Mouse (Mus musculus) CD8-positive naive resting alpha-beta T cell, adult 2 months (primary cell): Measurements from ENCODE around the gene Ifitm10.
"Not testable (repeated sequence)": the region's sequence is repeated elsewhere in the genome, so short reads cannot be mapped to it uniquely, and the experiment has no call there.

Experiments used
- DNase-seq, 2 experiments: peaks; one replicate each; pipeline ENCODE4 v3.0.0; 2022; ENCODE audit warnings: low read depth in 2 of 2, low spot score in 2 of 2

Gene Ifitm10

DNA sequence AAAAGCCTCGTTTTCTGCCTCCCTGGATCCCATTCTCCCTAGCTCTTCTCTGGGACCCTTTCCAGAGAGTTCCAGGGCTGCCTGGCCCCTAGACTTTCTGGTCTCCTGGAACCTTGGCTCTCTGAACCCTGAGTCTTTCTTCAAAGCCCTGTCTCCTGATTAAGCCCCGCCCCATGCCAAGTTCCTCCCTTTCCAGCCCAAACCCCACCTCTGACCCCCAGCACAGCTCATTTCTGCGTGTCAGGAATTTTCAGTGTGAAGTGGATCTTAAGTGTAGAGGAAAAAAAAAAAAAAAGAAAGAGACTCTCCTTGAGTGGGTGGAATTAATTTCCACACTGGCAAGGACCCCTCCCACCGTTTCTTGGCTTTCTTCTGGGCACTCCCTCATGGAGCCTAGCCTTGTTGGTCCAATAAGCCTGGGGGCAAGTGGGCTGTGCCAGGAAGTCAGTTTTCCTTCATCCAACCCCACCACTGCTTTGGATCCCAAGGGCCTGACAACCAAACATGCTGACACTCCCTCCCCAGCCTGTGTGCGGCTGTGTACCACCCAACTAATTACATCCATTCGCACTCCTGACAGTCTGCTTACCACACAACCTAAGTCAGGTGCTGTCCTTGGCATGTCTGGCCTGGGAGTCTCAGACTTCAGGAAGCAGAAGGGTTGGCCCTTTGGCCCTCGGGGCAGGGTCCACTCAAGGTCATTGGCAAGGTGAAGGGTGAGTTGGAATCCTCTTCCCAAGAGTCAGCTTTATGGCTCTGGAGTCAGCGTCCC is at the start of gene Ifitm10:
TSS of gene Ifitm10 (minus strand) at position 113 of the 772 bp plus-strand sequence.
- DNase-seq = no peak

GRCm38 (mm10) chr7:142421826-142422225 is 48.3 kb upstream of the Ifitm10 start:
- DNase-seq = no peak

DNA sequence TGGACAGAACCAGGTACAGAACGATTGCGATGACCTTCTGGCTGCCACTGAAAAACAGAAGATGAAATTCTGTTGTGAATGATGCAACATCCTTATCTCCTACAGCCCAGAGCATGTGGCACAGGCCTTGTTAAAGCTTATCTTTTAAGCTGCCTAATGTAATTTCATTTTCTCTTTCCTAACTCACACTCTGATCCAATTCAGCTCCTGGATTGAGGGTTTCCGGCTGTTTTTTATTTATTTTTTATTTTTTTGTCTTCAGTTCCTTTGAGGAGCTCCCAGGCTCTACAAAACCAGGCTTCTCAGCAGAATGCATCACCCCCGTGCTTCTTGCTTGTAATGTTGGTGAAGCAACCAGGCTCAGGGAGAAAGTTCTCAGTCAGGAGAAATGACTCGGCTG is 46.3 kb upstream of the Ifitm10 start:
- no peak for DNase-seq

- DNase-seq = no peak
Observed at GRCm38 (mm10) chr7:142418679-142419078, 45.1 kb upstream of the Ifitm10 start.

- no peak for DNase-seq
Observed at GRCm38 (mm10) chr7:142418027-142418426, 44.5 kb upstream of the Ifitm10 start.

DNA sequence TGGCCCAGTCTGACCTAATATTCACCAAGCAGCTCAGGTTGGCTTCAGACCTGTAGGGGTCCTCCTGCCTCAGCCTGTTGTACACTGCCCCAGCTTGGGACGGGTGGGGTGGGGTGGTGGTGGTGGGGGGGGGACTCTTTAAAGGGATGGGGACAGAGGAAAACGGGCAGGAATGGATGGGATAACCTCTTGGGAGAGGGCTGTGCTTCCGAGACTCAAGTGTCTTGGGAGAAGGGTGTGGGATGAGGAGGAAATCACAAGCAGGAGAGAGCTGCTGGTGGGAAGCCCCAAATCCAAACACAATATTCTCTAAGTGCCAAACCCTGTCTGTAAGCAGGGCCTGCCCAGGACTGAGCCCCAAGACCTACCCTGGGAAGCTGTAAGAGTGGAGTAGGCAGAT is 42.7 kb upstream of the Ifitm10 start:
- DNase-seq = no peak

- DNase-seq = no peak
Observed at GRCm38 (mm10) chr7:142415314-142415713, 41.8 kb upstream of the Ifitm10 start.

GRCm38 (mm10) chr7:142413285-142413684 is 39.7 kb upstream of the Ifitm10 start:
- no peak for DNase-seq

DNA sequence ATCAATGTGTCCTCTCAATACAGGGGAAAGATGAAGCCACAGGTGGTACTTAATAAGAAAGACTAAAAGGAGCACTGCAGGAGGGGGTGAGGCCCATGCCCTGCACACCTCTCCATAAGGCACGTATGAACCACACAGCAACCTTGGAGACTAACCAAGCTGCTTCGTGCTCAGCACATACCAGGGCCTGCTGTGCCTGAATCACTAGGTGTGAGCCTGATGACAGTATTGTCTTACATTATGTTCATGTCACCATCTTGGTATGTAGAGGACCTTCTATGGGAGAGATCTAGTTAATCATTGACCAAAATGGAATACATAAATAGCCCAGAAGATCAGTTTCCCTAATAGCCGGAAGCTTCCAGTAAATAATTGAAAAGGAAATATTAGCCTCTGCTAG is 36.0 kb upstream of the Ifitm10 start:
- DNase-seq = no peak

GRCm38 (mm10) chr7:142408686-142409085 is 35.1 kb upstream of the Ifitm10 start:
- no peak for DNase-seq

DNA sequence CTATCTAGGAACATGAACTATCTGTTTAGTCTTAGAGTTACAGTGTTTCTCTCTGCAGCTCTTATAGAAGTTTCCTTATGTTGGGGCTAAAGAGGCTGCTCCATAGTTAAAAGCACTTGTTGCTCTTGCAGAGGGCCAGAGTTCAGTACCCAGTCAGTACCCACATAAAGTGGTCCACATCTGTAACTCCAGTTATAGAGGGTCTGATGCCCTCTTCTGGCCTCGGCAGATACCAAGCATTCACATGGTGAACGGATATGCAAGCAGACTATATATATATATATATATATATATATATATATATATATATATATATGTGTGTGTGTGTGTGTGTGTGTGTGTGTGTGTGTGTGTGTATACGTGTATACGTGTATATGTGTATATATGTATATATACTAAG is 34.4 kb upstream of the Ifitm10 start:
- no peak for DNase-seq

- DNase-seq = not testable (repeated sequence)
Observed at GRCm38 (mm10) chr7:142405134-142405533, 31.6 kb upstream of the Ifitm10 start.

- no peak for DNase-seq
Observed at GRCm38 (mm10) chr7:142403591-142403990, 30.0 kb upstream of the Ifitm10 start.

GRCm38 (mm10) chr7:142400750-142401142 is 27.2 kb upstream of the Ifitm10 start:
- no peak for DNase-seq

- DNase-seq = no peak
Observed at GRCm38 (mm10) chr7:142400112-142400749, 26.7 kb upstream of the Ifitm10 start.

DNA sequence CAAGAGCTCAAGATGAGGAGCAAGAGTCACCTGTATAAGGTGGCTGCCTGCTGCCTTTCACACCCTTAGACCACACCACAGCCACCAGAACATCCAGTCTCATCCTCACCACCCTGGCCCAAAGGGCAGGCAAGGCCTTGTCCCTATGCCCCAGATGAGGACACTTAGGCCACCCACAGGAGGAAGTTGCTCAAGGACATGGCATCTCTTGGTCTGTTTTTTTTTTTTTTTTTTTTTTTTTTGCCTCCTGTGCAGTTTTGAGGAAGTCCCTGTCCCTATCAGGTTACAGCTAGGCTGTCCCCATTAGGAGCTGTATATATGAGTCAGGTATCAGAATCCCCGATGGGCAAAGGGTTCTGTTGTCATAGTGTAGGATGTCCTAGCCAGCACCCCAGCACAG is 25.7 kb upstream of the Ifitm10 start:
- no peak for DNase-seq

GRCm38 (mm10) chr7:142398052-142398451 is 24.5 kb upstream of the Ifitm10 start:
- DNase-seq = no peak

- no peak for DNase-seq
Observed at GRCm38 (mm10) chr7:142396611-142397010, 23.1 kb upstream of the Ifitm10 start.

DNA sequence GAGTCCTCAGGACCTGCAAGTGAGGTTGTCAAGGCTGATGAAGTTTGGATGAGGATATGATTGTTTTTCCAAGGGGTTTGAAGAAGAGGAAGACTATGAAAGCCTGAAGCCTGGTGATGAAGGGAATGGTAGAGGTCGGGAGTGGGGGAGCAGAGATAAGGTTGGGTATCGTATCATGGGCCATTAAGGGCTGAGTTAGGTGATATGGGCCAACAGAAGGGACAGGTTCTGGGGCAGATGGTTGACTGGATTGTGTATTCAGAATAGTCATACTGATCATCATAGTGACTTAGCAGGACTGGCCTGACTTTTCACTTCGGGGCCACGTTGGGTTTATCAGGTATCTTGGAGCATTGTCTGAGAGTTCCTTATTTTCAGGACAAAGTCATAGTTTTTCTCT is 21.9 kb upstream of the Ifitm10 start:
- DNase-seq = no peak

- no peak for DNase-seq
Observed at GRCm38 (mm10) chr7:142394261-142395190, 21.0 kb upstream of the Ifitm10 start.

DNA sequence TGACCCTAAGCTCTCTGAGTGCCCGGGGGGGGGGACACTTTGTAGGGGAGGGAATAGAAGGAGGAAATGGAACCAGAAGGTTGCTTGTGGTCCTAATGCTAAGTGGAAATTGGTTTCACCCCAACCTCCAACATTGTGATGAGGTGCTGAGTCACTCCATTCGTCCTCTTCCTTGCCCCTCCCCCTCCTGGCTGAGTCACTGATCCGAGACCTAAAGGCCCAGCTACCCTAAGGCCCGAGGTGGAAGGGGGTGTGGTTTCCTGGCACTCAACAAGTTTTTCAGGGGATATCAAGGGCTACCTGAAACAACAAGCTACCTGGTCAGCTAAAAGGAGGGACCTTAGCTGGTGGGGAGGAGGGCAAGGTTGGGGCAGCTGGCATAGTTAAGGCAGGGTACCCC is 19.6 kb upstream of the Ifitm10 start:
- DNase-seq = no peak

GRCm38 (mm10) chr7:142391609-142392008 is 18.1 kb upstream of the Ifitm10 start:
- DNase-seq = no peak
